Mouse (Mus musculus) gastrocnemius, adult 18-20 months (tissue): Measurements from ENCODE around the gene Apoc1. TPM values are rescaled to one million over a fixed set of nuclear protein-coding genes. Genes with fewer than 3 reads are reported as not detected.

ENCODE experiments used
- DNase-seq: peaks from one replicate; pipeline ENCODE4 v3.0.0; 2021; ENCODE audit warnings: low spot score
- long read RNA-seq, 2 experiments: library from polyadenylated mRNA; stranded (forward); transcript quantifications; one replicate each; pipeline ENCODE4 v2.0.0; 2021
- total RNA-seq, 2 experiments: library from RNA; stranded (reverse); gene quantifications; 2 replicates each; pipeline ENCODE4 v1.2.3; 2021

Apoc1 gene
- 1 to 10 TPM in 1 of 2 experiments, under 1 TPM in 1; 0.84 to 4.3 TPM for total RNA-seq
- long read RNA-seq, experiment 1 = 0 reads
- long read RNA-seq, experiment 2 = 0 reads

- DNase-seq = no peak
Observed at GRCm38 (mm10) chr7:19691873-19692865, at the start of gene Apoc1. TSS of gene Apoc1 (minus strand) at chr7:19692660.

DNA sequence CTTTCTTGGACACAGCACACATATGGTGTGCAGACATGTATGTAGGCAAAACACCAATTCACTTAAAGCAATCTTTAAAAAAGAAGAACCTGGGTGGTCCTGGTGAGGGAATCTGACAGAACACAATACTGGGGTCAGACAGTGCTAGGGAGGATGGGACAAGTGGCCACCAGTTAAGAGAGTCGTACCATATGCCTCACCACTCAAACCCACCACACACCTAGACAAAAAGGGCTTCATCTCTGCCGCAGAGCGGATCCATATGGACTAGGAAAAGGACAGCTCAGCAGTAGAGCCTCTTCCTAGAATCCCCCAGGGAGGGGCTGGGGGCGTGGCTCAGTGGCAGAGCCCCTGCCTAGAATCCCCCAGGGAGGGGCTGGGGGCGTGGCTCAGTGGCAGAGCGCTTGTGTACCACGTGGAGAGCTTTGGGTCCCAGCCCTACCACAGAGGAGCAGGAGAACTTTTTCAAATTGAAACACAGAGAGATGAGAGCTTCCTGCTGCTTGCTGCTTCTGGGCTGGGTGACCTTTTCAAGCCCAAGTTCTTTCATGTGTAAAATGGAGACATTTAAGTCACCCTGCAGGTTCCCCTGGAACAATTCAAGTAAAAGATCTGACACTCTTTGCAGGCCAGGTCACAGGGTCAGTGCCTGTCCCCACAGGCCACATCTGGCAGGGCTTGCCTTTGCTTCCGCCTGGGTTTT is 49.0 kb upstream of the Apoc1 start:
- no peak for DNase-seq

GRCm38 (mm10) chr7:19740269-19740668 is 47.8 kb upstream of the Apoc1 start:
- DNase-seq = no peak

DNA sequence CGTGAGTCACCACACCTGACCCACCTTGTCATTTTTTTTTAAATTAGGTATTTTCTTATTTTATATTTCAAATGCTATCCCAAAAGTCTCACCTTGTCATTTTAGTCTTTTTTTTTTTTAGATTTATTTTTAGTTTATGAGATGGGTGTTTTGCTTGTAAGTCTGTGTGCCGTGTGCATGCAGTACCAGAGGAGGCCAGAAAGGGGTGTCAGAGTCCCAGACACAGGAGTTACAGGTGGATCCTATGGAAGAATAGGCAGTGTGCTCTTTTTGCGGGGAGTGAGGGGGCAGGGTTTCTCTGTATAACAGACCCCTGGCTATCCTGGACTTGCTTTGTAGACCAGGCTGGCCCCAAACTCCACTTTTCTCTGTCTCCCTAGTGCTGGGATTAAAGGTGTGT is 46.3 kb upstream of the Apoc1 start:
- DNase-seq = no peak

GRCm38 (mm10) chr7:19736389-19737057 is 44.1 kb upstream of the Apoc1 start:
- no peak for DNase-seq

DNA sequence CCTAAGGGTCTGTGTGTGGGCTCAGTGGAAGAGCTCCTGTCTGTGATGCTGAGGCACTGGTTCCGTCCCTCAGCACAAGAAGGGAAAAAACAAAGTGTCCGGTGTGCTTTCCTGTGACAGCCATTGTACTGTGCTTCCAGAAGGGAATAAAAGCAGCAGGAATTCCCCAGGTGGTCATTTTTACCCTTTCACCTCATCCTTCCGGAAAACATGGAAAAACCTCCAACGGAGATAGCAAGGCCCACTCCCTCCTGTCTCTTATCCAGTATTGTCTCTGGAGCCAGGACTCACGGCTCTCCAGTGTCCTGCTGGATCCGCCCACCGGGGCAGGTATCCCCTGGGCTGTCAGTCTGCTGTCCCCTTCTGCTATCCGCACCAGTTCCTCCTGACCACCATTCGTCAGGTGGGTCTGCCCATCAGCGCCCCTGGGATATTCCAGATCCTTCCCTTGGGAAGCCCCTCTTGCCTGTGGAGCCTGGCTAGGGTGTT is 41.8 kb upstream of the Apoc1 start:
- DNase-seq = no peak

DNA sequence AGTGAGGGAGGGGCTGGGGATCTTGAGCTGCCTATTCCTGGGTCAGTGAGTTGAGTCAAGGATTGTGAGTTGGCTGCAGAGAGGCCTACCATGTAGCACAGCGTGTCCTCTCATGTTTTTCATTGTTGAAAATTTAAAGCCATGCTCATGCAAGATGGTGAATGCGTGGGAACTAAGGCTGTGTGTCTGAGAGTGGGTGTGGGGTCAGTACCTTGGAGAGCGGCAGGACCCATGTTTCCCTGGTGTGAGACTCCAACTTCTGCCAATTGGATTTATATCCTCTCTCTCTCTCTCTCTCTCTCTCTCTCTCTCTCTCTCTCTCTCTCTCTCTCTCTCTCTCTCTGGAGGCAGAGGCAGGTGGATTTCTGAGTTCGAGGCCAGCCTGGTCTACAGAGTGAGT is 34.1 kb upstream of the Apoc1 start:
- no peak for DNase-seq

- DNase-seq = no peak
Observed at GRCm38 (mm10) chr7:19724167-19724566, 31.7 kb upstream of the Apoc1 start.

- DNase-seq = no peak
Observed at GRCm38 (mm10) chr7:19722754-19723195, 30.3 kb upstream of the Apoc1 start.

DNA sequence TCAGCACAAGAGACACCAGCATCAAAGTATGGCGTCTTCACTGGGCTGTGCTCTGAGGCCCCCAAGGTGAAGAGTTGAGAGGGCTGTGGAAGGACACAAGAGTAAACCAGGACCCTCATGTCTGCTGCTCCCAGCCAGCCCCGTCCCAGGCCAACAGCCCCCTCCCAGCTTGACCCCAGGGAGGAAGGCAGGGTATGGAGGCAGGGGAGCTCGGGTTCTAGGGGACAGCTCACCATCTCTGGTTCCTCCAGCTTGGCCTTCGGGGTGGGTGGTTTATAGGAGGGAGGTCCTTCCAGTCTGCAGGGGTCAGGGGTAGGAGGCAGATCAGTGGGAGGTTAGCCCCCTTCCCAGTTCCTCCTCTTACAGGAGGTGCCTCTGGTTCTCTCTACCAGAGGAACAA is 26.7 kb upstream of the Apoc1 start:
- DNase-seq = no peak

GRCm38 (mm10) chr7:19718297-19718952 is 26.0 kb upstream of the Apoc1 start:
- DNase-seq = no peak

- no peak for DNase-seq
Observed at GRCm38 (mm10) chr7:19717346-19717745, 24.9 kb upstream of the Apoc1 start.

GRCm38 (mm10) chr7:19716822-19717221 is 24.4 kb upstream of the Apoc1 start:
- no peak for DNase-seq

GRCm38 (mm10) chr7:19716055-19716682 is 23.7 kb upstream of the Apoc1 start:
- DNase-seq = no peak

DNA sequence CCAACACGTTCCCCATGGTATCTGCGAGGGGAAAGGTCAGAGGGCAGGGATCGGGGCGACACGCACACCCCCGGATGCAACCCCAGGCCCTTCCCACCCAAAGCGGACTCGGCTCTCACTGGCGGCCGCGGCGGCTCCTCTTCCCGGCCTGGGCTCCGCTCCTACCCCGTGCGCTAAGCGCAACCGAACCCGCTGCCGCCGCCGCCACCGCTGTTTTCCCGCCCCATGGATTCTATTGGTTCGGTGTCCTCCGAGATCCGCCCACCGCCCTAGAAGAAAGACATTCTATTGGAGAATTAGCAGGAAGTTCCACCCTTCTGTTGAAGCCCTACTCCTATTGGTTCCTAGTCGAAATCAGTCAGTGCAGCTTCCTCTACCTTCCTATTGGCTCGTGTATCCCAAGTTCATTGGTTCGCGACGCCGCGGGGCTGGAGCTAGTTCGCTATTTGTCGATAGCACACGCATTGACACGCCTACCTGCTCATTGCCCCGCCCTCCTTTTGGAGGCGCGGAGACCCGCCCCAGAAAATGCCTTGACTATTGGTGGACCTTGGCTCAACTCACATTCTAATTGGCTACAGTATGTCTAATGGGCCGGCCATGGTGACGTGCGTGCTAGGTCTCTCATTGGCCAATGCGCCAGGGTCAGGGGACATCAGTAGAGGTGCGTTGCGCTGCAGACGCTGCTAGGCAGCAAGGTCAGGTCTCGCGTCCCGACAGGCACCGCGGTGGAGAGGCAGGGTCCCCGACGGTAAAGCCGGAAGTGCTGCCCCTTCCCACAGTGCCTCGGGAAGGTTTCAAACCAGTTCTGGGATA is 23.0 kb upstream of the Apoc1 start, which contains the start of gene Tomm40:
Gene Tomm40, minus strand, starts transcription at position 200 of the 816 bp plus-strand sequence.
- peak; percentile 100 for DNase-seq

GRCm38 (mm10) chr7:19714836-19715235 is 22.4 kb upstream of the Apoc1 start:
- DNase-seq = no peak

GRCm38 (mm10) chr7:19713598-19713997 is 21.1 kb upstream of the Apoc1 start:
- no peak for DNase-seq

DNA sequence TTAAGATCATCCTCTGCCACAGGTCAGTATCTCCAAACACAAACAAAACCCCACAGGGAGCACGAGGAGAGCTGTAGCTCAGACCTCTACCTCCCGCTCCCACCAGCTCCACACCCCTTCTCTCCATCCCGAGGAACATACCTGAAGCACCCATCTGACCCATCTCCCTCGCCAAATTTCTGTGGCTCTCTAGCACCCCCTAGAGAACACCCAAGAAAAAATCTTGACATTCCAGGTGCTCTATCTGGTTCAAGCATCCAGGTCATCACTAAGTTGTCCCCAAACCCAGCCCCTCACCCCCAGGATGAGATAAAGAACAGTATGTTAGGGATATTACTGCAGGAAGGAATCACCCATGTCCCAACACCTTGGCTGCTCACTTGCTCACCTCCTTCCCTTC is 20.7 kb upstream of the Apoc1 start:
- peak; percentile 34 for DNase-seq

DNA sequence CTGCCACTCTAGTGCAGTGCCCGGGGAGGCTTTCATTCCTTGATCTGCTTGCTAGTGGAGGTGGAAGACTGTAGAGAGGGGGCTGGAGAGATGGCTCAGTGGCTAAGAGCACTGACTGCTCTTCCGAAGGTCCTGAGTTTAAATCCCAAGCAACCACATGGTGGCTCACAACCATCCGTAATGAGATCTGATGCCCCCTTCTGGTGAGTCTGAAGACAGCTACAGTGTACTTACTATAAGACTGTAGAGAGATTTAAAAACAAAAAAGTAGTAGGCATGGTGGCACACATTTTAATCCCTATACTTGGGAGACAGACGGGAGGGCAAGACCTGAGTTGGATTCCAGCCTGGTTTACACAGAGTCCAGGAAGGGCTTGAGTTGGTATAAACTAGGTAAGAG is 20.0 kb upstream of the Apoc1 start:
- DNase-seq = no peak

- no peak for DNase-seq
Observed at GRCm38 (mm10) chr7:19710650-19711049, 18.2 kb upstream of the Apoc1 start.
